Mouse (Mus musculus): ENCODE results near the gene Olfr148. TPM values are rescaled to one million over a fixed set of nuclear protein-coding genes. Genes with fewer than 3 reads are reported as not detected.

Olfr148 gene
- polyA plus RNA-seq, 1 experiment from 2014 or later: not detected

GRCm38 (mm10) chr9:39654756-39655396, 44.4 kb downstream of the Olfr148 start:
- 63% methylated on average over 6 of the region's 6 CpGs for WGBS
- Histone ChIP-seq H3K4me2 (ENCODE audit: low read length) (no peak overlapping the region), H3K36me3 (ENCODE audit: control insufficient read depth, insufficient read depth, low read length) (no peaks in the 10 kb centered on the region), H3K27ac (replicated peaks in 1 of 2; ENCODE audit: control insufficient read depth in 1 of 2, insufficient read depth in 1 of 2, low read depth in 2 of 2, low read length in 2 of 2) (no peak overlapping the region), H3K9ac (ENCODE audit: low read length) (no peak overlapping the region), H3K4me1 (ENCODE audit: control insufficient read depth in 2 of 2, insufficient read depth in 2 of 2, low read length in 2 of 2) (no peaks in the 10 kb centered on the region), H3K27me3 (ENCODE audit: control insufficient read depth, insufficient read depth, low read length) (no peaks in the 10 kb centered on the region), H3K4me3 (ENCODE audit: control insufficient read depth in 1 of 2, insufficient read depth in 1 of 2, low read depth in 1 of 2, low read length in 2 of 2) (no peak overlapping the region), H3K9me3 (ENCODE audit: control insufficient read depth, low read length) (no peaks in the 10 kb centered on the region)
- ATAC-seq (ENCODE audit: insufficient number of reproducible peaks, insufficient read depth, low FRiP score, low read depth): no peak

Other genes with a start within 250 kb of the Olfr148 start
- gene Olfr951, start 223.2 kb upstream of the Olfr148 start, polyA plus RNA-seq (2014; fragmentation: Nextera tagmentation; extraction: Ambion mirVana): not detected in 2 replicates
- gene Olfr952, start 183.5 kb upstream of the Olfr148 start, polyA plus RNA-seq (2014; fragmentation: Nextera tagmentation; extraction: Ambion mirVana): not detected in 2 replicates
- gene Olfr954, start 154.0 kb upstream of the Olfr148 start, polyA plus RNA-seq (2014; fragmentation: Nextera tagmentation; extraction: Ambion mirVana): not detected in 2 replicates
- not detected in 2 replicates for gene Olfr955, start 138.7 kb upstream of the Olfr148 start, polyA plus RNA-seq (2014; fragmentation: Nextera tagmentation; extraction: Ambion mirVana)
- gene Olfr44, start 116.7 kb upstream of the Olfr148 start, polyA plus RNA-seq (2014; fragmentation: Nextera tagmentation; extraction: Ambion mirVana): not detected in 2 replicates
- gene Olfr957, start 94.8 kb upstream of the Olfr148 start, polyA plus RNA-seq (2014; fragmentation: Nextera tagmentation; extraction: Ambion mirVana): not detected in 2 replicates
- not detected in 2 replicates for gene Olfr958, start 56.6 kb upstream of the Olfr148 start, polyA plus RNA-seq (2014; fragmentation: Nextera tagmentation; extraction: Ambion mirVana)
- gene Olfr959, start 35.1 kb upstream of the Olfr148 start, polyA plus RNA-seq (2014; fragmentation: Nextera tagmentation; extraction: Ambion mirVana): not detected in 2 replicates
- 9.2 and 9.6 TPM in 2 replicates for gene AW551984, start 6.3 kb upstream of the Olfr148 start, polyA plus RNA-seq (2014; fragmentation: Nextera tagmentation; extraction: Ambion mirVana)
- not detected in 2 replicates for gene Olfr960, start 10.7 kb downstream of the Olfr148 start, polyA plus RNA-seq (2014; fragmentation: Nextera tagmentation; extraction: Ambion mirVana)
- gene Olfr961, start 34.4 kb downstream of the Olfr148 start, polyA plus RNA-seq (2014; fragmentation: Nextera tagmentation; extraction: Ambion mirVana): not detected in 2 replicates
- gene Olfr963, start 56.5 kb downstream of the Olfr148 start, polyA plus RNA-seq (2014; fragmentation: Nextera tagmentation; extraction: Ambion mirVana): not detected in 2 replicates
- gene Olfr149, start 96.5 kb downstream of the Olfr148 start, polyA plus RNA-seq (2014; fragmentation: Nextera tagmentation; extraction: Ambion mirVana): not detected in 2 replicates
- gene Olfr965, start 100.7 kb downstream of the Olfr148 start, polyA plus RNA-seq (2014; fragmentation: Nextera tagmentation; extraction: Ambion mirVana): not detected in 2 replicates
- gene Olfr150, start 120.3 kb downstream of the Olfr148 start, polyA plus RNA-seq (2014; fragmentation: Nextera tagmentation; extraction: Ambion mirVana): not detected in 2 replicates
- gene Olfr967, start 135.6 kb downstream of the Olfr148 start, polyA plus RNA-seq (2014; fragmentation: Nextera tagmentation; extraction: Ambion mirVana): not detected in 2 replicates
- not detected in 2 replicates for gene Olfr968, start 172.6 kb downstream of the Olfr148 start, polyA plus RNA-seq (2014; fragmentation: Nextera tagmentation; extraction: Ambion mirVana)
- not detected in 2 replicates for gene Olfr969, start 180.3 kb downstream of the Olfr148 start, polyA plus RNA-seq (2014; fragmentation: Nextera tagmentation; extraction: Ambion mirVana)
- not detected in 2 replicates for gene Olfr970, start 198.2 kb downstream of the Olfr148 start, polyA plus RNA-seq (2014; fragmentation: Nextera tagmentation; extraction: Ambion mirVana)
- not detected in 2 replicates for gene Olfr971, start 226.2 kb downstream of the Olfr148 start, polyA plus RNA-seq (2014; fragmentation: Nextera tagmentation; extraction: Ambion mirVana)